Mouse (Mus musculus): ENCODE results near the gene Adam12.

DNA sequence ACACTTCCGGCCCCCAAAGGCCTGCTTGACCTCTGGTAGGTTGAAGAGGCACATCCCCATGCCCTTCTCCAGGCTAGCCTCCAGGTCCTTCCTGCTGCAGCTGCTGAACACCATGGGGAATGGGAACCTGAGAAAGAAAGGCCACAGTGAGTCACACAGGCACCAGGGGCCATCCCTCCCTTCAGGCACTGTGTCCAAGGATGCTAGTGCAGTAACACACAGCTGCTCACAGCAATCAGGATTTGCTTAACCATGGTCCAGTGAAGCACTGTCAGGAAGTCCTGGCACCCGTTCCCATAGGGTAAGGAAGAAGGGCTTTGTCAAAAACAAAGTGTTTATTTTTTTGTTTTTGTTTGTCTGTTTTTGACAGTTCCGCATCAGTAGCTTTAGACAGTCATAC is 294.5 kb downstream of the Adam12 start:
- TF ChIP-seq CTCF (IDR thresholded peaks at IDR 0.05; ENCODE audit: low read depth) (no peak), EP300 (IDR thresholded peaks at IDR 0.05; ENCODE audit: low read depth) (no peak)
